Mouse (Mus musculus): ENCODE results near the gene Gm40193.

- TF ChIP-seq CTCF (IDR thresholded peaks at IDR 0.05; ENCODE audit: low read depth, low read length) = no peak
- no peak for TF ChIP-seq TAL1 (conservative IDR thresholded peaks at IDR 0.05; ENCODE audit: low read depth, low read length)
- no peak for TF ChIP-seq GATA1 (IDR thresholded peaks at IDR 0.05; ENCODE audit: borderline replicate concordance, low read length)
- TF ChIP-seq GATA2 (IDR thresholded peaks at IDR 0.05; ENCODE audit: borderline replicate concordance, low read depth, low read length) = no peak
These were observed 27.8 kb downstream of the Gm40193 start, which contains the start of gene Tm4sf5 for GRCm38 (mm10) chr11:70504970-70505369.

All from G1E (cell line).